Mouse (Mus musculus) thymus, adult 2 months (tissue): Measurements from ENCODE around the gene Gnmt. TPM values are rescaled to one million over a fixed set of nuclear protein-coding genes. Genes with fewer than 3 reads are reported as not detected.
A peak's percentile ranks its signal among the peaks of the same experiment; 100 is the strongest.

ENCODE experiments used
- DNase-seq: peaks from one replicate; pipeline ENCODE4 v3.0.0; 2021
- H3K27ac ChIP-seq: fragments of 200-500 bp; 2 replicates; pipeline ENCODE4 v1.5.1; 2012; ENCODE audit warnings: low read length, control low read depth; ENCODE audit not compliant: control insufficient read depth, insufficient read depth
- H3K27me3 ChIP-seq: fragments of 200-500 bp; 2 replicates; pipeline ENCODE4 v1.6.1; 2012; ENCODE audit warnings: mild to moderate bottlenecking, low read length, moderate library complexity, mixed read lengths; ENCODE audit not compliant: control insufficient read depth, insufficient read depth
- H3K36me3 ChIP-seq: fragments of 200-500 bp; 2 replicates; pipeline ENCODE4 v1.6.1; 2012; ENCODE audit warnings: mild to moderate bottlenecking, low read length, moderate library complexity; ENCODE audit not compliant: control insufficient read depth, insufficient read depth
- H3K4me1 ChIP-seq: fragments of 200-500 bp; replicated peaks from 2 replicates; pipeline ENCODE4 v1.6.1; 2012; ENCODE audit warnings: low read length; ENCODE audit not compliant: control insufficient read depth, insufficient read depth
- H3K4me3 ChIP-seq: fragments of 200-500 bp; 2 replicates; pipeline ENCODE4 v1.5.1; 2012; ENCODE audit warnings: mild to moderate bottlenecking, low read length, control low read depth, moderate library complexity; ENCODE audit not compliant: control insufficient read depth, insufficient read depth
- CTCF ChIP-seq: fragments of 200-500 bp; IDR thresholded peaks from 2 replicates; pipeline ENCODE4 v1.5.1; 2012; ENCODE audit warnings: mild to moderate bottlenecking, control low read depth, low read length, moderate library complexity, borderline replicate concordance; ENCODE audit not compliant: control insufficient read depth, poor library complexity, insufficient read depth; ENCODE audit errors: extremely low read depth
- POLR2A ChIP-seq: fragments of 200-500 bp; IDR thresholded peaks from 2 replicates; pipeline ENCODE4 v1.6.1; 2012; ENCODE audit warnings: mild to moderate bottlenecking, low read length, control low read depth, moderate library complexity; ENCODE audit not compliant: control insufficient read depth, poor library complexity, insufficient read depth; ENCODE audit errors: extremely low read depth
- WGBS: fragments of 180-500 bp; shearing (Covaris S2); methylation state at CpG from one replicate; pipeline ENCODE4 v1.1.7; 2018; 5-methylcytosine and 5-hydroxymethylcytosine counted together
- polyA plus RNA-seq: library from polyadenylated mRNA; depleted of rRNA; stranded (reverse); fragments of >200 nt; gene quantifications from 2 replicates; pipeline ENCODE4 v1.2.3, GENCODE M21; 2012

Gnmt gene
- polyA plus RNA-seq, 1 experiment, result 4.4 TPM

DNA sequence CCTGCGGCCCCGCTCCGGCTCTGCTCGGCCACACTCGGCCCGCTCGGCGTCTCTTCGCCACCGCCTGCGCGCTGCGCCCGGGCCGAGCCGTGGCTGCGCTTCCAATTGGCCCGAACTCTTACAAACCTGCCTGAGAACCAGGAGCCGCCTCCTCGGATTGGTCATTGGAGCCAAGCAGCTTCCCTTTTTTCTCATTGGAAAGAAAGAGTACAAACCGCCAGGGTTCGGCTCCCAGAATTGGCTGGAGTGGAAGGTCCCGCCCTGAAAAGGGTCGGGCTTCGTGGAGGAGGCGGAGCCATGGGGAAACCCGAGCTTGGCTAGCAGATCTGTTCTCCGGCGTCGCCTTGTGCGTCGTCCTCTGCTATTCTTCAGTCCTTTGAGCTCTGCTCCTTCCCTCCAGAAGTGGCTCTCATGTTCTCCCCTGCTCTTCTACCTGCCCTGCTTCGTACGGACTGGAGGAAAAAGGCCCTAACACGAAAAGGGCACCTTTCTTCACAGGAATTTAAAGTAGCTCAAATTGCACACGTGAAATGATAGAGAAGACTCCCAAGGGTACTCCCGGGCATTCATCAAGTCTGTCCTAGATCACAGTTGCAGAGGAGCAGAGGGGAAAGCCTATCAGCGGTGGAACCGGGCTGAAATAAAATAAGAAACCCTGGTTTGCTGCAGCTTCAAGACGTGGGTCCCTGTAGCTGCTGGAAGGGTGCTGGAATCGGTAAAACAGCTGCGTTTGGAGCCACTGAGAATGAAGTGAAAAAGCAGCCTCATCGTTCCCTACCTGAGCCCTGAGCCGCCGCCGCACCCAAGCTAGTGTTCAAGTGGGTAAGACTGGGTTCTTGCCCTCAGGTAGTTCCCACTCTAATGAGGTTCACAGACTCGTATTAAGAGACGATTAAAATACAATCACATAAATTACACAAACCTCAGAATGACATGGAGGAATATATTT lies 23.8 kb downstream of the Gnmt start, which contains the start of gene Ppp2r5d:
Gene Ppp2r5d (minus strand): TSS at position 225 of the 949 bp plus-strand sequence.
- peak within 1 kb of the TSS; percentile 80 for H3K4me3 ChIP-seq
- peak; percentile 96 for DNase-seq
- H3K4me1 ChIP-seq, result peaks cover 29% of the 10 kb centered on the region
- WGBS, result under 1% methylated on average over 48 of the region's 48 CpGs
- no peaks in the 10 kb centered on the region for H3K27me3 ChIP-seq
- TF ChIP-seq CTCF, result 0 out of 2 replicates have a peak, but pooled peaks have one; percentile 50
- TF ChIP-seq POLR2A, result peak; percentile 82
- H3K36me3 ChIP-seq, result no peaks in the 10 kb centered on the region
- peak within 1 kb of the TSS; percentile 69 for H3K27ac ChIP-seq

DNA sequence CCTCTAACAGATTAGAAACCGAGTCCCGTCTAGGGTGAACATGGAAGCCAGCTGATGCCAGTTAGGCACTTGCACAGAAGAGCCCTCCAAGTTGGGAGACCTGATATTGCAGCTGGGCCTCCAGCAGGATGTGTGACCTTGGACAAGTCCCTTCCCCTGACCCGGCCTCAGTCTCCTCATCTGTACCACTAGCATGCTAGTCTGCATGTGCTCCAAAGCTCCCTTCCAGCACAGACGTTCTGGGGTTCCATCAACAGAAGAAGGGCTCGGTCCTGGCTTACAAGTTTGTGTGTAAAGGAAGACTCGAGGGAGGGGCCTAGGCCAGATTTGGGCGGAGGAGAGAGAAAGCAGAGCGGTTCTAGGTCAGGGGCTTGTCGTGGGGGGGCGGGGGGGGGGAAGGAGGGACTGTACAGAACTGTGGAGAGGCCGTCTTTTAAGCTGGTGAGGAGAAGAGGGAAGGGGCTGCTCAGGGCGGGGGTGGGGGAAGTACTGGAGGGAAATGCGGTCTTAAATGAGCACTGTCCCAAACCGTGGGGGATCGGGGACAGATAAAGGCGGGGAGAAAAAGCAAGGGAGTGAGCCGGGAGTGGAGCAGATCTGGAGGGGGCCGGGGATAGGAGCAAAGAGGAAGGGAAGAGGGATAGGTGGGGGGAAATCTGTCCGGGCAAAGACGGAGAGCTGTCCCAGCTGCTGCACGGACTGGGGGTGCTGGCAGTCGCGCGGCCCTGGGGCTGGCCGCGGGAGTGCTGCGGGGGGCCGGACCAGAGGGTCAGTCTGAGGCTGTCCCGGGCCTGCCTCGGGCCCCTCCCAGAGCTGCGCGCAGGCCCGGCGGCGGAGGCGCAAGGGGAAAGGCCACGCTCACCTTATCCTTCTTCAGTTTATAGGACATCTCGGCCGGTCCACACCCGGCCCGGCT lies 24.7 kb downstream of the Gnmt start:
- WGBS, result 6% methylated on average over 40 of the region's 41 CpGs
- H3K4me3 ChIP-seq, result peak overlapping the region; percentile 80
- H3K36me3 ChIP-seq, result no peaks in the 10 kb centered on the region
- H3K27me3 ChIP-seq, result no peaks in the 10 kb centered on the region
- DNase-seq, result peak; percentile 26
- peak overlapping the region; percentile 28; the same call in 1 of the 2 replicates for H3K27ac ChIP-seq
- peaks cover 29% of the 10 kb centered on the region for H3K4me1 ChIP-seq
- TF ChIP-seq CTCF (no peak), POLR2A (no peak)

DNA sequence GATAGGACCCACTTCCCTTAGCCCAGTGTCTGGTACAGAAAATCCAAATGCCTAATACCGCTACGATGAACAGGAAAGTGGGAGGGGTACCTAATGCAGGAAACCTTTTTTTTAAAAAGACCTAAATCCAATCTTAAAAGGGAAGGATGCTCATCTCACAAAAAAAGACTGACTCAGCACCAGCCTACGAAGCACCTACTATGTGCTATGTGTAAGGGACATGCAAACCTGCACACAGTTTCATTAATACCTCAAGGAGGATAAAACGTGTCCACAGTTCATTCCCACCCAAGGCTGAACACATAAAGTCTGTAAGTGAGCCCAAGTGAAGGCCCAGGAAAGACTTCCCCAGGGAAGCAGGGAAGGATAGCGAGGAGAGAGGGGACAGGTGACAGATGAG lies 26.5 kb downstream of the Gnmt start:
- Histone ChIP-seq H3K4me1 (peaks cover 29% of the 10 kb centered on the region), H3K4me3 (no peak overlapping the region), H3K27ac (no peak overlapping the region), H3K27me3 (no peaks in the 10 kb centered on the region), H3K36me3 (no peaks in the 10 kb centered on the region)
- WGBS, result 92% methylated on average over 5 of the region's 5 CpGs
- TF ChIP-seq POLR2A (no peak), CTCF (no peak)
- no peak for DNase-seq

GRCm38 (mm10) chr17:46702100-46702499 lies 26.9 kb downstream of the Gnmt start:
- Histone ChIP-seq H3K4me1 (peaks cover 29% of the 10 kb centered on the region), H3K36me3 (no peaks in the 10 kb centered on the region), H3K27me3 (no peaks in the 10 kb centered on the region), H3K4me3 (no peak overlapping the region), H3K27ac (no peak overlapping the region)
- DNase-seq, result no peak
- WGBS, result 87% methylated on average over 12 of the region's 12 CpGs
- TF ChIP-seq CTCF, result no peak
- TF ChIP-seq POLR2A, result no peak

DNA sequence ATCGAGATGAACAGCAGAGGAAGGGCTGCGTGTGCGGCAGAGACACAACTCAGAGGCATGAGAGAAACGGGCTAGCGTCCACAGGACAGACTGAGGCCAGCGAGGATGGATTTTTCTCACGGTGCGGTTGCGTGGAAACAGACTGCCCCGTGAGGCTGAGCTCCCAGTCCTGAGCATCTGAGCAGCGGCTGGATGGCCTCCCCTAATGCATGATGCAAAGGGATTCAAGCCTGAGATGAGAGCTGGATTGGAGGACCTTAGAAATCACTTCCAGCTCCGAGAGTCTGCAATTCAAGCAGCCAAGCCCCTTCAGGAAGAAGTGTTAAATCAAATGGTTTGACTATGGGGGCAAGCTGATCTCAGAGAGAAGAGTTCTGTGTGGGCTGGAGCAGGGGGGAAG lies 27.5 kb downstream of the Gnmt start:
- Histone ChIP-seq H3K27ac (no peak overlapping the region), H3K36me3 (no peaks in the 10 kb centered on the region), H3K4me3 (no peak overlapping the region), H3K4me1 (peaks cover 29% of the 10 kb centered on the region), H3K27me3 (no peaks in the 10 kb centered on the region)
- DNase-seq, result no peak
- 89% methylated on average over 12 of the region's 12 CpGs for WGBS
- TF ChIP-seq POLR2A (no peak), CTCF (no peak)

GRCm38 (mm10) chr17:46699912-46700311 lies 29.1 kb downstream of the Gnmt start:
- WGBS, result 95% methylated on average over 3 of the region's 3 CpGs
- no peak overlapping the region for H3K4me3 ChIP-seq
- H3K27ac ChIP-seq, result no peak overlapping the region
- no peaks in the 10 kb centered on the region for H3K27me3 ChIP-seq
- TF ChIP-seq POLR2A (no peak), CTCF (no peak)
- peaks cover 24% of the 10 kb centered on the region for H3K4me1 ChIP-seq
- no peak for DNase-seq
- H3K36me3 ChIP-seq, result no peaks in the 10 kb centered on the region
